Mouse (Mus musculus): ENCODE results near the gene Olfr548-ps1. TPM values are rescaled to one million over a fixed set of nuclear protein-coding genes. Genes with fewer than 3 reads are reported as not detected.

The Olfr548-ps1 gene
- total and polyA plus RNA-seq, 3 experiments, result 0.05 TPM; not detected in 2

GRCm38 (mm10) chr7:102566219-102566618 is 25.5 kb downstream of the Olfr548-ps1 start:
- no peak for ATAC-seq (ENCODE audit: extremely low read depth, insufficient number of reproducible peaks, low FRiP score, poor library complexity, severe bottlenecking)
- peaks cover 18% of the 10 kb centered on the region for H3K4me1 ChIP-seq (ENCODE audit: insufficient read depth, low read depth, low read length)
- H3K36me3 ChIP-seq (replicated peaks), result peaks cover 28% of the 10 kb centered on the region

GRCm38 (mm10) chr7:102571142-102571541 is 30.4 kb downstream of the Olfr548-ps1 start, which contains the start of gene Olfr550:
Gene Olfr550 (plus strand): TSS chr7:102571442.
- ATAC-seq (ENCODE audit: extremely low read depth, insufficient number of reproducible peaks, low FRiP score, poor library complexity, severe bottlenecking), result no peak
- no peaks in the 10 kb centered on the region for H3K4me1 ChIP-seq (ENCODE audit: insufficient read depth, low read depth, low read length)
- H3K36me3 ChIP-seq (replicated peaks), result no peaks in the 10 kb centered on the region
- H3K27me3 ChIP-seq (ENCODE audit: insufficient read depth, low read length), result peaks cover 9% of the 10 kb centered on the region
- TF ChIP-seq GATA2 (IDR thresholded peaks at IDR 0.05; ENCODE audit: borderline replicate concordance, low read depth, low read length) (no peak), CTCF (IDR thresholded peaks at IDR 0.05; ENCODE audit: low read depth, low read length) (no peak), TAL1 (conservative IDR thresholded peaks at IDR 0.05; ENCODE audit: low read depth, low read length) (no peak), GATA1 (IDR thresholded peaks at IDR 0.05; ENCODE audit: borderline replicate concordance, low read length) (no peak), POLR2AphosphoS5 (IDR thresholded peaks at IDR 0.05; ENCODE audit: insufficient replicate concordance, low read depth, low read length) (no peak)
- no peaks in the 10 kb centered on the region for H3K9me3 ChIP-seq (replicated peaks)
- H3K4me3 ChIP-seq (ENCODE audit: low read depth, low read length), result no peak within 1 kb of the TSS
- no peak for DNase-seq (ENCODE audit: low spot score)

More at GRCm38 (mm10) chr7:102566219-102566618, 25.5 kb downstream of the Olfr548-ps1 start:
- Histone ChIP-seq H3K4me3 (ENCODE audit: low read depth, low read length) (no peak overlapping the region), H3K27me3 (ENCODE audit: insufficient read depth, low read length) (peaks cover 3% of the 10 kb centered on the region; the same call in 1 of the 2 replicates), H3K9me3 (replicated peaks) (no peaks in the 10 kb centered on the region)
- no peak for DNase-seq (ENCODE audit: low spot score)
- no peak for TF ChIP-seq TAL1 (conservative IDR thresholded peaks at IDR 0.05; ENCODE audit: low read depth, low read length)
- no peak for TF ChIP-seq CTCF (IDR thresholded peaks at IDR 0.05; ENCODE audit: low read depth, low read length)
- no peak for TF ChIP-seq GATA1 (IDR thresholded peaks at IDR 0.05; ENCODE audit: borderline replicate concordance, low read length)
- no peak for TF ChIP-seq GATA2 (IDR thresholded peaks at IDR 0.05; ENCODE audit: borderline replicate concordance, low read depth, low read length)
- no peak for TF ChIP-seq POLR2AphosphoS5 (IDR thresholded peaks at IDR 0.05; ENCODE audit: insufficient replicate concordance, low read depth, low read length)

GRCm38 (mm10) chr7:102573174-102573830 is 32.6 kb downstream of the Olfr548-ps1 start:
- DNase-seq (ENCODE audit: low spot score), result no peak
- no peak for ATAC-seq (ENCODE audit: extremely low read depth, insufficient number of reproducible peaks, low FRiP score, poor library complexity, severe bottlenecking)
- peaks cover 9% of the 10 kb centered on the region for H3K27me3 ChIP-seq (ENCODE audit: insufficient read depth, low read length)
- TF ChIP-seq GATA2 (IDR thresholded peaks at IDR 0.05; ENCODE audit: borderline replicate concordance, low read depth, low read length), result no peak
- no peak for TF ChIP-seq CTCF (IDR thresholded peaks at IDR 0.05; ENCODE audit: low read depth, low read length)
- TF ChIP-seq POLR2AphosphoS5 (IDR thresholded peaks at IDR 0.05; ENCODE audit: insufficient replicate concordance, low read depth, low read length), result no peak
- TF ChIP-seq TAL1 (conservative IDR thresholded peaks at IDR 0.05; ENCODE audit: low read depth, low read length), result no peak
- no peak for TF ChIP-seq GATA1 (IDR thresholded peaks at IDR 0.05; ENCODE audit: borderline replicate concordance, low read length)
- H3K9me3 ChIP-seq (replicated peaks), result no peaks in the 10 kb centered on the region
- no peak overlapping the region for H3K4me3 ChIP-seq (ENCODE audit: low read depth, low read length)
- H3K4me1 ChIP-seq (ENCODE audit: insufficient read depth, low read depth, low read length), result no peaks in the 10 kb centered on the region
- no peaks in the 10 kb centered on the region for H3K36me3 ChIP-seq (replicated peaks)

- H3K4me3 ChIP-seq (ENCODE audit: low read depth, low read length), result no peak overlapping the region
Observed at GRCm38 (mm10) chr7:102575998-102576397, 35.3 kb downstream of the Olfr548-ps1 start.

GRCm38 (mm10) chr7:102591786-102592185 is 51.1 kb downstream of the Olfr548-ps1 start, which contains the start of gene Olfr551:
Gene Olfr551 (minus strand): TSS chr7:102591886.
- DNase-seq (ENCODE audit: low spot score), result no peak
- H3K36me3 ChIP-seq (replicated peaks), result no peaks in the 10 kb centered on the region
- H3K4me3 ChIP-seq (ENCODE audit: low read depth, low read length), result no peak within 1 kb of the TSS
- H3K4me1 ChIP-seq (ENCODE audit: insufficient read depth, low read depth, low read length), result no peaks in the 10 kb centered on the region
- TF ChIP-seq GATA2 (IDR thresholded peaks at IDR 0.05; ENCODE audit: borderline replicate concordance, low read depth, low read length) (no peak), GATA1 (IDR thresholded peaks at IDR 0.05; ENCODE audit: borderline replicate concordance, low read length) (no peak), TAL1 (conservative IDR thresholded peaks at IDR 0.05; ENCODE audit: low read depth, low read length) (no peak), CTCF (IDR thresholded peaks at IDR 0.05; ENCODE audit: low read depth, low read length) (no peak), POLR2AphosphoS5 (IDR thresholded peaks at IDR 0.05; ENCODE audit: insufficient replicate concordance, low read depth, low read length) (no peak)
- no peaks in the 10 kb centered on the region for H3K27me3 ChIP-seq (ENCODE audit: insufficient read depth, low read length)
- no peaks in the 10 kb centered on the region for H3K9me3 ChIP-seq (replicated peaks)
- ATAC-seq (ENCODE audit: extremely low read depth, insufficient number of reproducible peaks, low FRiP score, poor library complexity, severe bottlenecking), result no peak

More at GRCm38 (mm10) chr7:102575998-102576397, 35.3 kb downstream of the Olfr548-ps1 start:
- Histone ChIP-seq H3K4me1 (ENCODE audit: insufficient read depth, low read depth, low read length) (no peaks in the 10 kb centered on the region), H3K27me3 (ENCODE audit: insufficient read depth, low read length) (peaks cover 12% of the 10 kb centered on the region), H3K36me3 (replicated peaks) (no peaks in the 10 kb centered on the region), H3K9me3 (replicated peaks) (no peaks in the 10 kb centered on the region)
- no peak for ATAC-seq (ENCODE audit: extremely low read depth, insufficient number of reproducible peaks, low FRiP score, poor library complexity, severe bottlenecking)
- no peak for DNase-seq (ENCODE audit: low spot score)
- TF ChIP-seq POLR2AphosphoS5 (IDR thresholded peaks at IDR 0.05; ENCODE audit: insufficient replicate concordance, low read depth, low read length) (no peak), GATA2 (IDR thresholded peaks at IDR 0.05; ENCODE audit: borderline replicate concordance, low read depth, low read length) (no peak), GATA1 (IDR thresholded peaks at IDR 0.05; ENCODE audit: borderline replicate concordance, low read length) (no peak), CTCF (IDR thresholded peaks at IDR 0.05; ENCODE audit: low read depth, low read length) (no peak), TAL1 (conservative IDR thresholded peaks at IDR 0.05; ENCODE audit: low read depth, low read length) (no peak)

Other genes with a start within 250 kb of the Olfr548-ps1 start
Only the 20 nearest of the 22 such genes appear.
- 264 and 285 TPM in 2 replicates for gene Rrm1, start 99.2 kb upstream of the Olfr548-ps1 start, total RNA-seq (2014; fragmentation: Nextera tagmentation)
- gene Rrm1, start 99.2 kb upstream of the Olfr548-ps1 start, total RNA-seq (2017), result 524 and 591 TPM in 2 replicates
- 64.3 and 131 TPM in 2 replicates for gene Rrm1, start 99.2 kb upstream of the Olfr548-ps1 start, polyA plus RNA-seq (2012)
- gene Olfr543, start 59.2 kb upstream of the Olfr548-ps1 start, total RNA-seq (2014; fragmentation: Nextera tagmentation), result not detected in 2 replicates
- gene Olfr543, start 59.2 kb upstream of the Olfr548-ps1 start, total RNA-seq (2017), result 0.27 TPM in 1 of 2 replicates, not detected in the other
- gene Olfr543, start 59.2 kb upstream of the Olfr548-ps1 start, polyA plus RNA-seq (2012), result not detected in 2 replicates
- gene Olfr544, start 52.6 kb upstream of the Olfr548-ps1 start, total RNA-seq (2014; fragmentation: Nextera tagmentation), result not detected in 2 replicates
- 0.12 TPM in 1 of 2 replicates, not detected in the other for gene Olfr544, start 52.6 kb upstream of the Olfr548-ps1 start, total RNA-seq (2017)
- gene Olfr544, start 52.6 kb upstream of the Olfr548-ps1 start, polyA plus RNA-seq (2012), result not detected in 2 replicates
- gene Olfr545, start 41.3 kb upstream of the Olfr548-ps1 start, total RNA-seq (2014; fragmentation: Nextera tagmentation), result not detected in 2 replicates
- gene Olfr545, start 41.3 kb upstream of the Olfr548-ps1 start, total RNA-seq (2017), result 0.05 TPM in 1 of 2 replicates, not detected in the other
- not detected in 2 replicates for gene Olfr545, start 41.3 kb upstream of the Olfr548-ps1 start, polyA plus RNA-seq (2012)
- gene Olfr547, start 6.1 kb upstream of the Olfr548-ps1 start, total RNA-seq (2014; fragmentation: Nextera tagmentation), result not detected in 2 replicates
- gene Olfr547, start 6.1 kb upstream of the Olfr548-ps1 start, total RNA-seq (2017), result not detected in 2 replicates
- not detected in 2 replicates for gene Olfr547, start 6.1 kb upstream of the Olfr548-ps1 start, polyA plus RNA-seq (2012)
- not detected in 2 replicates for gene Olfr549, start 9.0 kb downstream of the Olfr548-ps1 start, total RNA-seq (2014; fragmentation: Nextera tagmentation)
- gene Olfr549, start 9.0 kb downstream of the Olfr548-ps1 start, total RNA-seq (2017), result 0.05 and 0.23 TPM in 2 replicates
- gene Olfr549, start 9.0 kb downstream of the Olfr548-ps1 start, polyA plus RNA-seq (2012), result not detected in 2 replicates
- 7.0 and 8.6 TPM in 2 replicates for gene Trim21, start 24.6 kb downstream of the Olfr548-ps1 start, total RNA-seq (2014; fragmentation: Nextera tagmentation)
- 19.2 and 23.2 TPM in 2 replicates for gene Trim21, start 24.6 kb downstream of the Olfr548-ps1 start, total RNA-seq (2017)
- 3.2 and 5.4 TPM in 2 replicates for gene Trim21, start 24.6 kb downstream of the Olfr548-ps1 start, polyA plus RNA-seq (2012)
- gene Olfr550, start 30.5 kb downstream of the Olfr548-ps1 start, total RNA-seq (2014; fragmentation: Nextera tagmentation), result not detected in 2 replicates
- 0.06 and 0.11 TPM in 2 replicates for gene Olfr550, start 30.5 kb downstream of the Olfr548-ps1 start, total RNA-seq (2017)
- gene Olfr550, start 30.5 kb downstream of the Olfr548-ps1 start, polyA plus RNA-seq (2012), result not detected in 2 replicates
- gene Olfr551, start 51.0 kb downstream of the Olfr548-ps1 start, total RNA-seq (2014; fragmentation: Nextera tagmentation), result not detected in 2 replicates
- 0.23 and 0.27 TPM in 2 replicates for gene Olfr551, start 51.0 kb downstream of the Olfr548-ps1 start, total RNA-seq (2017)
- gene Olfr551, start 51.0 kb downstream of the Olfr548-ps1 start, polyA plus RNA-seq (2012), result not detected in 2 replicates
- gene Olfr552, start 56.9 kb downstream of the Olfr548-ps1 start, total RNA-seq (2014; fragmentation: Nextera tagmentation), result not detected in 2 replicates
- gene Olfr552, start 56.9 kb downstream of the Olfr548-ps1 start, total RNA-seq (2017), result 0.05 and 0.17 TPM in 2 replicates
- not detected in 2 replicates for gene Olfr552, start 56.9 kb downstream of the Olfr548-ps1 start, polyA plus RNA-seq (2012)
- not detected in 2 replicates for gene Olfr553, start 77.3 kb downstream of the Olfr548-ps1 start, total RNA-seq (2014; fragmentation: Nextera tagmentation)
- 0.12 and 0.22 TPM in 2 replicates for gene Olfr553, start 77.3 kb downstream of the Olfr548-ps1 start, total RNA-seq (2017)
- not detected in 2 replicates for gene Olfr553, start 77.3 kb downstream of the Olfr548-ps1 start, polyA plus RNA-seq (2012)
- gene Olfr554, start 97.5 kb downstream of the Olfr548-ps1 start, total RNA-seq (2014; fragmentation: Nextera tagmentation), result not detected in 2 replicates
- gene Olfr554, start 97.5 kb downstream of the Olfr548-ps1 start, total RNA-seq (2017), result 0.06 and 0.16 TPM in 2 replicates
- not detected in 2 replicates for gene Olfr554, start 97.5 kb downstream of the Olfr548-ps1 start, polyA plus RNA-seq (2012)
- not detected in 2 replicates for gene Olfr555, start 117.9 kb downstream of the Olfr548-ps1 start, total RNA-seq (2014; fragmentation: Nextera tagmentation)
- 0.17 and 0.22 TPM in 2 replicates for gene Olfr555, start 117.9 kb downstream of the Olfr548-ps1 start, total RNA-seq (2017)
- gene Olfr555, start 117.9 kb downstream of the Olfr548-ps1 start, polyA plus RNA-seq (2012), result not detected in 2 replicates
- gene Olfr556, start 124.0 kb downstream of the Olfr548-ps1 start, total RNA-seq (2014; fragmentation: Nextera tagmentation), result not detected in 2 replicates
- 0.23 and 0.27 TPM in 2 replicates for gene Olfr556, start 124.0 kb downstream of the Olfr548-ps1 start, total RNA-seq (2017)
- not detected in 2 replicates for gene Olfr556, start 124.0 kb downstream of the Olfr548-ps1 start, polyA plus RNA-seq (2012)
- 12.9 and 19.6 TPM in 2 replicates for gene Trim68, start 146.4 kb downstream of the Olfr548-ps1 start, total RNA-seq (2014; fragmentation: Nextera tagmentation)
- gene Trim68, start 146.4 kb downstream of the Olfr548-ps1 start, total RNA-seq (2017), result 9.6 and 9.9 TPM in 2 replicates
- 2.0 and 2.3 TPM in 2 replicates for gene Trim68, start 146.4 kb downstream of the Olfr548-ps1 start, polyA plus RNA-seq (2012)
- not detected in 2 replicates for gene Olfr557, start 155.0 kb downstream of the Olfr548-ps1 start, total RNA-seq (2014; fragmentation: Nextera tagmentation)
- 0.06 TPM in 1 of 2 replicates, not detected in the other for gene Olfr557, start 155.0 kb downstream of the Olfr548-ps1 start, total RNA-seq (2017)
- not detected in 2 replicates for gene Olfr557, start 155.0 kb downstream of the Olfr548-ps1 start, polyA plus RNA-seq (2012)
- gene Olfr558, start 161.3 kb downstream of the Olfr548-ps1 start, total RNA-seq (2014; fragmentation: Nextera tagmentation), result not detected in 2 replicates
- 0.11 and 0.17 TPM in 2 replicates for gene Olfr558, start 161.3 kb downstream of the Olfr548-ps1 start, total RNA-seq (2017)
- not detected in 2 replicates for gene Olfr558, start 161.3 kb downstream of the Olfr548-ps1 start, polyA plus RNA-seq (2012)
- gene Olfr33, start 178.2 kb downstream of the Olfr548-ps1 start, total RNA-seq (2014; fragmentation: Nextera tagmentation), result not detected in 2 replicates
- gene Olfr33, start 178.2 kb downstream of the Olfr548-ps1 start, total RNA-seq (2017), result not detected in 2 replicates
- not detected in 2 replicates for gene Olfr33, start 178.2 kb downstream of the Olfr548-ps1 start, polyA plus RNA-seq (2012)
- gene Olfr559, start 186.6 kb downstream of the Olfr548-ps1 start, total RNA-seq (2014; fragmentation: Nextera tagmentation), result not detected in 2 replicates
- not detected in 2 replicates for gene Olfr559, start 186.6 kb downstream of the Olfr548-ps1 start, total RNA-seq (2017)
- gene Olfr559, start 186.6 kb downstream of the Olfr548-ps1 start, polyA plus RNA-seq (2012), result not detected in 2 replicates
- gene Olfr560, start 218.5 kb downstream of the Olfr548-ps1 start, total RNA-seq (2014; fragmentation: Nextera tagmentation), result not detected in 2 replicates
- gene Olfr560, start 218.5 kb downstream of the Olfr548-ps1 start, total RNA-seq (2017), result 0.12 and 0.38 TPM in 2 replicates
- gene Olfr560, start 218.5 kb downstream of the Olfr548-ps1 start, polyA plus RNA-seq (2012), result not detected in 2 replicates